Mouse (Mus musculus) lung, embryonic 16.5 days (tissue): Measurements from ENCODE around the gene Lman2. TPM values are rescaled to one million over a fixed set of nuclear protein-coding genes. Genes with fewer than 3 reads are reported as not detected.

Experiments
- polyA plus RNA-seq: library from polyadenylated mRNA; unstranded; fragments of >200 nt; fragmentation: Nextera tagmentation; extraction: Ambion mirVana; gene quantifications from 2 replicates; pipeline ENCODE4 v1.2.1, GENCODE M21; 2015

Lman2 gene
- polyA plus RNA-seq, 1 experiment from 2014 or later: 101 TPM

Other genes starting within 250 kb of the Lman2 start
- not detected in 2 replicates for gene Gm17617, start 229.2 kb downstream of the Lman2 start, polyA plus RNA-seq
- gene Fgfr4, start 210.1 kb downstream of the Lman2 start, polyA plus RNA-seq: 26.3 and 27.7 TPM in 2 replicates
- gene Nsd1, start 153.0 kb downstream of the Lman2 start, polyA plus RNA-seq: 50.7 and 56.2 TPM in 2 replicates
- 466 and 483 TPM in 2 replicates for gene Prelid1, start 42.3 kb downstream of the Lman2 start, polyA plus RNA-seq
- 76.9 and 84.3 TPM in 2 replicates for gene Rab24, start 40.8 kb downstream of the Lman2 start, polyA plus RNA-seq
- gene Mxd3, start 33.0 kb downstream of the Lman2 start, polyA plus RNA-seq: 44.0 and 46.4 TPM in 2 replicates
- 1.4 and 2.1 TPM in 2 replicates for gene Rgs14, start 6.9 kb upstream of the Lman2 start, polyA plus RNA-seq
- gene Slc34a1, start 35.4 kb upstream of the Lman2 start, polyA plus RNA-seq: not detected in 2 replicates
- gene Pfn3, start 52.4 kb upstream of the Lman2 start, polyA plus RNA-seq: not detected in 2 replicates
- gene F12, start 64.0 kb upstream of the Lman2 start, polyA plus RNA-seq: 0.23 and 2.7 TPM in 2 replicates
- 13.6 and 15.5 TPM in 2 replicates for gene Grk6, start 82.3 kb upstream of the Lman2 start, polyA plus RNA-seq
- 0.25 and 0.46 TPM in 2 replicates for gene Prr7, start 101.5 kb upstream of the Lman2 start, polyA plus RNA-seq
- 100 and 115 TPM in 2 replicates for gene Dbn1, start 125.3 kb upstream of the Lman2 start, polyA plus RNA-seq
- gene Pdlim7, start 150.9 kb upstream of the Lman2 start, polyA plus RNA-seq: 138 and 152 TPM in 2 replicates
- 3.5 and 3.8 TPM in 2 replicates for gene Dok3, start 166.5 kb upstream of the Lman2 start, polyA plus RNA-seq
- 63.5 and 66.1 TPM in 2 replicates for gene Ddx41, start 173.9 kb upstream of the Lman2 start, polyA plus RNA-seq
- 34.0 and 36.4 TPM in 2 replicates for gene Fam193b, start 208.3 kb upstream of the Lman2 start, polyA plus RNA-seq
- gene Tmed9, start 210.9 kb upstream of the Lman2 start, polyA plus RNA-seq: 156 and 180 TPM in 2 replicates
- 22.8 and 25.0 TPM in 2 replicates for gene B4galt7, start 237.1 kb upstream of the Lman2 start, polyA plus RNA-seq